Mouse (Mus musculus) bone marrow, adult 2 months (tissue): ENCODE data around the gene 0610037L13Rik. TPM values are rescaled to one million over a fixed set of nuclear protein-coding genes. Genes with fewer than 3 reads are reported as not detected.

Source experiments
- H3K27ac ChIP-seq: fragments of 200-500 bp; 2 replicates; pipeline ENCODE4 v1.5.1; 2012; ENCODE audit warnings: low read depth, mild to moderate bottlenecking, control low read depth, inconsistent platforms, low read length; ENCODE audit not compliant: control insufficient read depth, poor library complexity, insufficient read depth
- H3K4me1 ChIP-seq: fragments of 200-500 bp; 2 replicates; pipeline ENCODE4 v1.6.1; 2011; ENCODE audit warnings: low read length; ENCODE audit not compliant: control insufficient read depth, insufficient read depth
- H3K4me3 ChIP-seq: fragments of 200-500 bp; replicated peaks from 2 replicates; pipeline ENCODE3; 2011; ENCODE audit warnings: mild to moderate bottlenecking, low read depth, low read length, control low read depth; ENCODE audit not compliant: control insufficient read depth
- CTCF ChIP-seq: fragments of 200-500 bp; IDR thresholded peaks from 2 replicates; pipeline ENCODE4 v1.5.1; 2011; ENCODE audit warnings: low read length, control low read depth; ENCODE audit not compliant: control insufficient read depth, insufficient read depth
- POLR2A ChIP-seq: fragments of 200-500 bp; IDR thresholded peaks from 2 replicates; pipeline ENCODE4 v1.6.1; 2011; ENCODE audit warnings: low read depth, mild to moderate bottlenecking, control low read depth, low read length, borderline replicate concordance; ENCODE audit not compliant: control insufficient read depth
- WGBS: fragments of 180-500 bp; shearing (Covaris S2); methylation state at CpG from one replicate; pipeline ENCODE4 v1.1.7; 2018; 5-methylcytosine and 5-hydroxymethylcytosine counted together
- polyA plus RNA-seq: library from polyadenylated mRNA; stranded (reverse); fragments of >200 nt; gene quantifications from 2 replicates; pipeline ENCODE4 v1.2.4, GENCODE M21; 2011; ENCODE audit warnings: low replicate concordance; ENCODE audit not compliant: missing spikeins, insufficient read depth, insufficient read length

Gene 0610037L13Rik
- 28.6 and 77.3 TPM in 2 replicates for polyA plus RNA-seq

DNA sequence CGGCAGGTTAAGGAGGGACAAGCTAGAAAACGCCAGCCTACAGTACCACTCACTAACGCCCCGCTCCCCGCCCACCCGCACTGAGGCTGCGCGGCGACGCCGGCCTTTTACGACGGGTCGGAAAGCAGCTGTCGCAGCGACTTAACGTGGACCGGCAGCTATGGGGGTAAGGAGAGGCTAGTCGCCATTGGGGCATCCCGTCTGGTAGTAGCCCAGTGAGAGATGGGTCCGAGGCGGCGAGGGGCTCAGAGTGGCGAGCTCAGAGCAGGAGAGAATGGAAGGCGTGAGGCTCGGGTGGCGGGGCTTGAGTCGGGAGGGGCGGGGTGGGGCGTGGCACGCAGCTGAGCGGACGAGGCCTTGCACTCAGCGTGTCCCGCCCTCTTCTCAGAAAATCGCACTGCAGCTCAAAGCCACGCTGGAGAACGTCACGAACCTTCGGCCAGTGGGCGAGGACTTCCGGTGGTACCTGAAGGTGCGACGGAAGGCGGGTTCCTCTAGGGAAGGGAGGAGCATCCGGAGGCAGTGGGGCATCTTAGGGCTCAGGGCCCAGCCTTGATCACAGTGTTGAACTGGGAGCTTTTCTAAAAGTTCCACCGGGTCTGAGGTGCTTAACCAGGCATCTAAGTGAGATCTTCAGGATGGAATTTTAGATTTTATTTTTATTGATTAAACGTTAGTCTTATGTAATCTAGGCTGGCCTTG lies at the start of gene 0610037L13Rik:
Gene 0610037L13Rik (plus strand): TSS at position 83 of the 702 bp plus-strand sequence.
- peaks cover 4% of the 10 kb centered on the region for H3K4me1 ChIP-seq
- H3K27ac ChIP-seq = peak within 1 kb of the TSS; percentile 75
- TF ChIP-seq POLR2A = peak; percentile 70
- TF ChIP-seq CTCF = no peak
- WGBS = under 1% methylated on average over 48 of the region's 48 CpGs
- H3K4me3 ChIP-seq = peak within 1 kb of the TSS; percentile 80

DNA sequence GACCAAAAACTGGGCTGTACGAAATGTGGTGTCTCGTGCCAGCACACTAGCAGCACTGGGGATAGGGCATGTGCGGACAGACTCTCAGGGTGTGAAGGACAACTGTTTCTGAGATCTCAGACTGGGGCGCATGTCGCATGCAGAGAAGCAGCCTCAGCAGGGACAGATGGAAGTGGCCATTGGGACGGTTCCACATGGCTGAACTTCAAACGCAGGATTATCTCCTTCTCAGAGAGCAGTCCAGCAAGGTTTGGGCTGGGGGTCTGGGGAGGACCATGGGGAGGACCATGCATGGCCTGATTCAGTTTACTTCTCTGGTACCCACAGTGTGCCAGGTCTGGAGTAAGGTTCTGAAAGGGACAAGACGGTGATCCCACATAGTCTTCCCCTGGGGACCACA lies 45.9 kb upstream of the 0610037L13Rik start:
- Histone ChIP-seq H3K27ac (no peak overlapping the region), H3K4me3 (no peak overlapping the region), H3K4me1 (no peaks in the 10 kb centered on the region)
- WGBS = 88% methylated on average over 8 of the region's 8 CpGs
- TF ChIP-seq POLR2A = no peak
- no peak for TF ChIP-seq CTCF

DNA sequence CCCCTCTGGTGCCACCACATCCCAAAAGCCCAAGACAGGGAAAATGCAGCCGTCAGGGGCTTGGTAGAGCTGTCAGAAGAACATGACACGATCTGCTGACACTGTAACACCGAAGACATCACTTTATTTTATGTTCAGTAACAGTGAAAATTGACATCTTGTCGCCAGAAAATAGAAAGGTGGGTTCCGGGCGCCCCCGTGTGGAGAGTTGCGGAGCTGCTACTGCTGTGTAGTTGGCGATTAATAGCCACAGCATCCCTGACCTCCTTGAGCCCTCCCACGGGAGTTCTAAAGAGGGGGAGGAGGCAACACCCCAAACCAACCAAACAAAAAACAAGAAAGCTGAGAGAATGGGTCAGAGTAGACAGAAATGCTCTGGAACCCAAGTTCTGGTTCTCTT lies 44.6 kb upstream of the 0610037L13Rik start:
- no peak overlapping the region for H3K4me3 ChIP-seq
- H3K4me1 ChIP-seq = no peaks in the 10 kb centered on the region
- no peak overlapping the region for H3K27ac ChIP-seq
- TF ChIP-seq CTCF = peak; percentile 81
- TF ChIP-seq POLR2A = no peak
- WGBS = under 1% methylated on average over 10 of the region's 10 CpGs

DNA sequence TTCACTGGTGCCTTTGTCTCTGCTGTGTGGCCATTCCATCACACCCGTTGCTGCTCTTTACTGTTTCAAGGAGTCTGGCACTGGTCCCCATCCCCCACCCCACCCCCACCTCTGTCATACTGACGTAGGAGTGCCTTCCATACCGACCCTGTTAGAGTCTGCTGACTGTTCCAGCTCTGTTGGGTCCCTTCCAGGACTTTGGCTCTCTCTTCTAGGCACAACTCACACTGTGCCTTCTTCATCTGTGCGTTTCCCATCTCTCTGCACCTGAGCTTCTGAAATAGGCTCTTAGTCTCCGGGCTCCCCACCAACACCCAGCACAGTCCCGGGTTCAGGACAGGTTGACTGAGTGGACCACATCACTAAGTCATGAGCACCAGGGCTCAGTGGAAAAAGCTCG lies 42.8 kb upstream of the 0610037L13Rik start:
- 84% methylated on average over 7 of the region's 7 CpGs for WGBS
- no peak for TF ChIP-seq CTCF
- TF ChIP-seq POLR2A = no peak
- H3K4me3 ChIP-seq = no peak overlapping the region
- H3K4me1 ChIP-seq = no peaks in the 10 kb centered on the region
- no peak overlapping the region for H3K27ac ChIP-seq

DNA sequence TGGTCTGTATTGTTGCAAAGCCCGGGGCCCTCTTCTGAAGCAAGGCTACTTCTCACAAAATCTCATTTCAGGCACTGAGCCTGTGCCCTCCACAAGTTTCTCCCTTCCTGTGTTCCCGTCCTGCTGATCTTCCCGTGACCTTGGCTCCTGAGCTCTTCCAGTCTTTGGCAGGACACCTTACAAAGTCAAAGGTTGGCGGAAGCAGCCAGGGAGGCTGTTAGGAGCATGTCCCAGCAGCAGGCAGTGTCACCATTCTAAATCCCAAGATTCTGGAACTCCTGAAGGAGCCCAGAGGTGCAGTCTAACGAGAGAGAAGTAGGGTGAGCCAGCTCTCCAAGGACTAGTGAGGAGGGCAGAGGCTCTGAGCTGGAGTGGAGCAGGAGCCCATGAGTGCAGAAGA lies 41.1 kb upstream of the 0610037L13Rik start:
- Histone ChIP-seq H3K4me1 (no peaks in the 10 kb centered on the region), H3K4me3 (no peak overlapping the region)

DNA sequence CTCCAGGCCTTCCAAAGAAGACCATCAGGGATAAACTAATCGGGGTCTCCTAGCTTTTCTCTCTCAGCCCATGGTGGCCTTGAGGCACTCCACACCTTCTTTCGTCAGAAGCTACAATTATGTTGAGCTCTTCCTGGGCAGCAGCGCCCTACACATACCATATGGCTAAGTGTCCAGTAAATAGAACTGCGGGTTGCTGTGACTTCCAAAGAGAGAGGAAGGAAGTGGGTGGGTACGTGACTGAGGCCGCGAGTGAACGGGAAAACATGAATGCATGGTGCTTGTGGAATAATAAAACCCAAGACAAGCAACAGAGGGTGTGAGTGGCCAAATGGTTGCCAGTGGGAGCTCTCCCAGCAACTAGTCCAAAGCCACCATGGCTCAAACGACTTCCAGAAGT lies 40.0 kb upstream of the 0610037L13Rik start:
- H3K27ac ChIP-seq = no peak overlapping the region
- WGBS = 45% methylated on average over 9 of the region's 9 CpGs
- H3K4me1 ChIP-seq = no peaks in the 10 kb centered on the region
- H3K4me3 ChIP-seq = no peak overlapping the region
- no peak for TF ChIP-seq POLR2A

More for the DNA sequence above, 41.1 kb upstream of the 0610037L13Rik start:
- WGBS = 86% methylated on average over 5 of the region's 5 CpGs
- H3K27ac ChIP-seq = no peak overlapping the region
- TF ChIP-seq CTCF = no peak
- TF ChIP-seq POLR2A = no peak

DNA sequence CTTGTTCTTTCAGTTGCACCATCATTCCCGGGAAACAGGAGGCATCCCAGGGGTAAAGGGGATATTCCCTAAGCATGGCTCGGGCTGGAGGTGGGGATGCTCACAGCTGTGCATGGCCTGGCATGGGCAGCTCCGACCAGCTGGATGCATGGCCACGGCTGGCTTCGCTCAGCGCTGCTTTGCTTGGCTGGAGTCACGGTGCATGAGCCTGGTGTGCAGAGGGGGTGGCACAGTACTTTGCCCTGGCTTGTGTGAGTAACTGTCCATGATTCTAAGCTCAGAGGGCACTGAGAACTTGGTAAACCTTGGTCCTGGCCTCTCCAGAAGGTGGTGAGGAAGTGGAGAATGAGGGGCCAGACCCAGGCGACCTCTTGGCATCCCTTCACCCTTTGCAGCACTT lies 39.5 kb upstream of the 0610037L13Rik start:
- 82% methylated on average over 8 of the region's 8 CpGs for WGBS

DNA sequence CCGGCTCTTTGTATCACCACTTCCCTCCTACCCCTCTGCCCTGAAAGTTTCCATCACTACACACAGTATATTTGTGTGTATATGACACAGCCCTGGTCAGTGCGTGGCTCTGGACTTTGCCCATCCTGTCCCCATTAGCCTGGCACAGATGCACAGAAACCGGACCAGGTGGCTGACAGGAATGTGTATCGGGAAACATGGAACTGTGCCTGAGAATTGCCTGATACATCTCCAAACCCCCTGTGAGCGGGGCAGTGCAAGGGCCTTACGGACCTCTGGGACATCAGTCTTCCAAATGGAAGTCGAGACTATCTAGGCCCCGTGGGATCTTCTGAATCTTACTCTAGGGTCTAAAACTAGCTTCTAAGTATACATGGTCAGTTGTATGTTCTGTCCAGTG lies 36.3 kb upstream of the 0610037L13Rik start:
- H3K27ac ChIP-seq = no peak overlapping the region
- TF ChIP-seq POLR2A (no peak), CTCF (no peak)
- no peaks in the 10 kb centered on the region for H3K4me1 ChIP-seq
- WGBS = 86% methylated on average over 8 of the region's 8 CpGs
- no peak overlapping the region for H3K4me3 ChIP-seq

More for the DNA sequence above, 39.5 kb upstream of the 0610037L13Rik start:
- H3K4me1 ChIP-seq = no peaks in the 10 kb centered on the region
- H3K4me3 ChIP-seq = no peak overlapping the region
- no peak for TF ChIP-seq POLR2A
- H3K27ac ChIP-seq = no peak overlapping the region

DNA sequence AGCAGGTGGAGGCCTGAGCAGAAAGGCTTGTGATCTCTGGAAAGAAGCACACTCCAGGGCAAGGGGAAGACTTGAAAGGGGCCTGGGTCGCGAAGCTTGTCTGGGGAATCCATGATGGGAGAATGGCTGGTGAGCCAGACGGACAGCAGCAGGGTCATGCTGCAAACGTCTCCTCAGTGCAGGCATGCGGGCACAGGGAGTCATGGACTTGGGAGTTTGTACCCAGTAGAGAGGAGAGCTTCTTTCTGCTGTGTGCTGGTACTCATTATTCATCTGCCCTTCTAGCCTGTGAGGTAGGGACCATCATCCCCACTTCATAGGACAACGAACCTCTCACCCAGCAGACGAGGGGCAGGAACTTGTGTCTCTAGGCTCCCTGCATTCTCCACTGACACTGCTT lies 35.8 kb upstream of the 0610037L13Rik start:
- TF ChIP-seq CTCF = no peak
- no peak for TF ChIP-seq POLR2A
- 89% methylated on average over 7 of the region's 7 CpGs for WGBS

More for the DNA sequence above, 35.8 kb upstream of the 0610037L13Rik start:
- H3K4me3 ChIP-seq = no peak overlapping the region
- H3K27ac ChIP-seq = no peak overlapping the region
- H3K4me1 ChIP-seq = no peaks in the 10 kb centered on the region
